Comparison of ENCODE assay signal across 9 mouse cellular contexts in the genomic region with DNA sequence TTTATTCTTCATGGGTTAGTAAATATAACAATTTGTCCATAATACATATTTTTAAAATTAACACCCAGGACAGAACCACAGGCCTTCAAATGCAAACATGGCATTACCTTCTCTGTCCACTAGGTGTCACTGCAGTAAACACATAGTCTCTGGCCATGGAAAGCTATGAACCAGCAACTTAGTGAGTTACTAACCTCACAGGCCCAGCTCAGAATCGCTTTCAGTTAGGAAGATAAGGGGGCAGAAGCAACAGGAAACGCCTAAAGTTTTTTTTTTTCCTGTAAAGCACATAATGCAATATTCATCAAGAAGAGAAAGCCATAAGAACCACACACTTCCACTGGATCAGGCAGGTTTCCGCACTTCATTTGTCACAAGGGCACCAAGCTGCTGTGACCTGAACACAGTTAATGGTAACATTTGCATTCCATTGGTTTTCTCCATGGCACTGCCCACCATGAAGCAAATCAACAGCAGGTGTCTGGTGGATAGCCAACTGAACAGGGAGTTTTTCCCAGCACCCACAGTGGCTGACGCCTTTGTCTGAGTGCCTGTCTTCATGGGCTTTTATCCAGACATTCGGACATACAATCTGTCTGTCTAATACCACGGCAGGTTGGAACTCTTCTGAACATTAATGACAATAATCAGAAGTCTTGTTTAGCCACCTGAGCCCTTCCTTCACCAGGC. TPM values are rescaled to one million over a fixed set of nuclear protein-coding genes. Genes with fewer than 3 reads are reported as not detected.
DNase-seq lines count a peak whose midpoint lies in the region; ATAC-seq and TF ChIP-seq lines count a peak whose summit lies in the region.
"Had no signal": no experiment of that assay in that cellular context is flagged by ENCODE, and none has a peak within 500 bp of the region (broad histone marks: within the 10 kb centered on the region; RNA-seq: fewer than 3 reads in every experiment).

No protein-coding gene starts in this region.

- no peak overlapping the region for H3K4me3 ChIP-seq in heart, embryonic 11.5 days (ENCODE audit: low read depth, low read length)
- H3K4me3 ChIP-seq in midbrain, embryonic 10.5 days, result peak overlapping the region; percentile 11; the same call in 1 of the 2 replicates
- no peak overlapping the region for H3K4me3 ChIP-seq in spleen, adult 2 months (ENCODE audit: extremely low read depth, insufficient read depth, insufficient read length)
- H3K4me3 ChIP-seq: limb, embryonic 13.5 days had no signal

- 58% methylated on average over 6 of the region's 6 CpGs for WGBS in heart, embryonic 11.5 days (ENCODE audit: insufficient replicate concordance)
- 49% methylated on average over 6 of the region's 6 CpGs for WGBS in midbrain, embryonic 10.5 days
- 64% methylated on average over 6 of the region's 6 CpGs for WGBS in spleen, adult 2 months

- H3K9me3 ChIP-seq in heart, embryonic 11.5 days (replicated peaks; ENCODE audit: control insufficient read depth, low read length), result no peaks in the 10 kb centered on the region
- H3K9me3 ChIP-seq in midbrain, embryonic 10.5 days (replicated peaks), result no peaks in the 10 kb centered on the region
- H3K9me3 ChIP-seq: limb, embryonic 13.5 days had no signal

- H3K27ac ChIP-seq in heart, embryonic 11.5 days (ENCODE audit: low read depth, low read length), result no peak overlapping the region
- peak overlapping the region; percentile 88 for H3K27ac ChIP-seq in midbrain, embryonic 10.5 days (replicated peaks)
- no peak overlapping the region for H3K27ac ChIP-seq in spleen, adult 2 months (ENCODE audit: insufficient read depth, low read length)
- H3K27ac ChIP-seq: limb, embryonic 13.5 days had no signal

- DNase-seq in heart, adult 8-10 months (ENCODE audit: low spot score), result peak; percentile 48
- peak; percentile 62 for DNase-seq in R1 (ENCODE audit: low read depth, low spot score)
- peak; percentile 37 for DNase-seq in embryo, embryonic 11.5 days (ENCODE audit: low read depth, low spot score)
- DNase-seq in heart, postnatal 4 days, result peak; percentile 59
- peak; percentile 27 to 70 for DNase-seq in layer of hippocampus, adult 18-20 months (ENCODE audit: low spot score in 2 of 2)
- peak; percentile 27 for DNase-seq in midbrain, embryonic 10.5 days (ENCODE audit: low spot score)
- DNase-seq in spleen, adult 2 months (ENCODE audit: low read depth in 1 of 2, low spot score in 2 of 2), result peak; percentile 21 to 34

- TF ChIP-seq POLR2A in spleen, adult 2 months (IDR thresholded peaks at IDR 0.05; ENCODE audit: low read depth, low read length), result no peak

- no peaks in the 10 kb centered on the region for H3K36me3 ChIP-seq in heart, embryonic 11.5 days (ENCODE audit: control insufficient read depth, insufficient read depth, low read length)
- no peaks in the 10 kb centered on the region for H3K36me3 ChIP-seq in midbrain, embryonic 10.5 days
- no peaks in the 10 kb centered on the region for H3K36me3 ChIP-seq in spleen, adult 2 months (ENCODE audit: control insufficient read depth, insufficient read depth, low read length)
- H3K36me3 ChIP-seq: limb, embryonic 13.5 days had no signal

- no peak for ATAC-seq in heart, embryonic 11.5 days (replicated peaks; ENCODE audit: insufficient number of reproducible peaks, low FRiP score, low TSS enrichment)

- no peaks in the 10 kb centered on the region for H3K4me1 ChIP-seq in heart, embryonic 11.5 days (ENCODE audit: control insufficient read depth, insufficient read depth, low read length)
- peaks cover 34% of the 10 kb centered on the region for H3K4me1 ChIP-seq in midbrain, embryonic 10.5 days
- H3K4me1 ChIP-seq in spleen, adult 2 months (ENCODE audit: control insufficient read depth, insufficient read depth, insufficient read length), result peaks cover 5% of the 10 kb centered on the region; the same call in 1 of the 2 replicates
- H3K4me1 ChIP-seq: limb, embryonic 13.5 days had no signal

- H3K27me3 ChIP-seq in heart, embryonic 11.5 days (ENCODE audit: control insufficient read depth, insufficient read depth, low read length), result no peaks in the 10 kb centered on the region
- no peaks in the 10 kb centered on the region for H3K27me3 ChIP-seq in midbrain, embryonic 10.5 days (ENCODE audit: low read depth, poor library complexity, severe bottlenecking)
- H3K27me3 ChIP-seq in spleen, adult 2 months (ENCODE audit: control insufficient read depth, insufficient read depth, low read length), result no peaks in the 10 kb centered on the region
- H3K27me3 ChIP-seq: limb, embryonic 13.5 days had no signal

- no peak overlapping the region for H3K4me2 ChIP-seq in heart, embryonic 11.5 days
- H3K4me2 ChIP-seq: limb, embryonic 13.5 days had no signal

- TF ChIP-seq CTCF in spleen, adult 2 months (IDR thresholded peaks at IDR 0.05; ENCODE audit: extremely low read depth, insufficient read depth, insufficient read length, insufficient replicate concordance), result no peak

- no peak overlapping the region for H3K9ac ChIP-seq in heart, embryonic 11.5 days (ENCODE audit: low read depth, low read length)
- H3K9ac ChIP-seq: limb, embryonic 13.5 days had no signal

RNA-seq across cellular contexts. Expression of a gene that starts 17.6 kb away (rescaled TPM):
- total RNA-seq in heart, adult 8-10 months (2022), result under 1 TPM in 1 of 4 experiments, not detected in 3; 0.53 TPM
- 2.2 and 3.6 TPM in 2 replicates for polyA plus RNA-seq in heart, embryonic 11.5 days (2014; fragmentation: Nextera tagmentation; extraction: Ambion mirVana)
- total RNA-seq in heart, postnatal 4 days (2021), result under 1 TPM; 0.33 to 0.68 TPM
- under 1 TPM in 1 of 2 experiments, not detected in 1; 0.47 TPM for total RNA-seq in layer of hippocampus, adult 18-20 months (2021)
- 0.99 and 1.6 TPM in 2 replicates for polyA plus RNA-seq in midbrain, embryonic 10.5 days (2016; fragmentation: Nextera tagmentation; extraction: Ambion mirVana)
- 1.2 and 1.5 TPM in 2 replicates for polyA plus RNA-seq in spleen, adult 2 months (2012; rRNA removed)

RNA-seq across cellular contexts. Expression of a gene that starts 34.4 kb away (rescaled TPM):
- 100 to 1,000 TPM; 320 to 424 (median 359) TPM for total RNA-seq in heart, adult 8-10 months (2022)
- polyA plus RNA-seq in heart, embryonic 11.5 days (2014; fragmentation: Nextera tagmentation; extraction: Ambion mirVana), result 1,149 and 1,243 TPM in 2 replicates
- total RNA-seq in heart, postnatal 4 days (2021), result 100 to 1,000 TPM; 850 to 928 TPM
- 100 to 1,000 TPM; 320 to 325 TPM for total RNA-seq in layer of hippocampus, adult 18-20 months (2021)
- 854 and 880 TPM in 2 replicates for polyA plus RNA-seq in midbrain, embryonic 10.5 days (2016; fragmentation: Nextera tagmentation; extraction: Ambion mirVana)
- polyA plus RNA-seq in spleen, adult 2 months (2012; rRNA removed), result 263 and 357 TPM in 2 replicates
